Mouse (Mus musculus) thymus, adult 2 months (tissue): ENCODE measurements around the gene Shisa6. TPM values are rescaled to one million over a fixed set of nuclear protein-coding genes. Genes with fewer than 3 reads are reported as not detected.

Source experiments
- DNase-seq: peaks from one replicate; pipeline ENCODE4 v3.0.0; 2021
- H3K27ac ChIP-seq: fragments of 200-500 bp; 2 replicates; pipeline ENCODE4 v1.5.1; 2012; ENCODE audit warnings: low read length, control low read depth; ENCODE audit not compliant: control insufficient read depth, insufficient read depth
- H3K27me3 ChIP-seq: fragments of 200-500 bp; 2 replicates; pipeline ENCODE4 v1.6.1; 2012; ENCODE audit warnings: mild to moderate bottlenecking, low read length, moderate library complexity, mixed read lengths; ENCODE audit not compliant: control insufficient read depth, insufficient read depth
- H3K36me3 ChIP-seq: fragments of 200-500 bp; 2 replicates; pipeline ENCODE4 v1.6.1; 2012; ENCODE audit warnings: mild to moderate bottlenecking, low read length, moderate library complexity; ENCODE audit not compliant: control insufficient read depth, insufficient read depth
- H3K4me1 ChIP-seq: fragments of 200-500 bp; replicated peaks from 2 replicates; pipeline ENCODE4 v1.6.1; 2012; ENCODE audit warnings: low read length; ENCODE audit not compliant: control insufficient read depth, insufficient read depth
- H3K4me3 ChIP-seq: fragments of 200-500 bp; 2 replicates; pipeline ENCODE4 v1.5.1; 2012; ENCODE audit warnings: mild to moderate bottlenecking, low read length, control low read depth, moderate library complexity; ENCODE audit not compliant: control insufficient read depth, insufficient read depth
- CTCF ChIP-seq: fragments of 200-500 bp; IDR thresholded peaks from 2 replicates; pipeline ENCODE4 v1.5.1; 2012; ENCODE audit warnings: mild to moderate bottlenecking, control low read depth, low read length, moderate library complexity, borderline replicate concordance; ENCODE audit not compliant: control insufficient read depth, poor library complexity, insufficient read depth; ENCODE audit errors: extremely low read depth
- POLR2A ChIP-seq: fragments of 200-500 bp; IDR thresholded peaks from 2 replicates; pipeline ENCODE4 v1.6.1; 2012; ENCODE audit warnings: mild to moderate bottlenecking, low read length, control low read depth, moderate library complexity; ENCODE audit not compliant: control insufficient read depth, poor library complexity, insufficient read depth; ENCODE audit errors: extremely low read depth
- WGBS: fragments of 180-500 bp; shearing (Covaris S2); methylation state at CpG from one replicate; pipeline ENCODE4 v1.1.7; 2018; 5-methylcytosine and 5-hydroxymethylcytosine counted together
- polyA plus RNA-seq: library from polyadenylated mRNA; depleted of rRNA; stranded (reverse); fragments of >200 nt; gene quantifications from 2 replicates; pipeline ENCODE4 v1.2.3, GENCODE M21; 2012

The Shisa6 gene
- polyA plus RNA-seq, 1 experiment: 1.8 TPM

DNA sequence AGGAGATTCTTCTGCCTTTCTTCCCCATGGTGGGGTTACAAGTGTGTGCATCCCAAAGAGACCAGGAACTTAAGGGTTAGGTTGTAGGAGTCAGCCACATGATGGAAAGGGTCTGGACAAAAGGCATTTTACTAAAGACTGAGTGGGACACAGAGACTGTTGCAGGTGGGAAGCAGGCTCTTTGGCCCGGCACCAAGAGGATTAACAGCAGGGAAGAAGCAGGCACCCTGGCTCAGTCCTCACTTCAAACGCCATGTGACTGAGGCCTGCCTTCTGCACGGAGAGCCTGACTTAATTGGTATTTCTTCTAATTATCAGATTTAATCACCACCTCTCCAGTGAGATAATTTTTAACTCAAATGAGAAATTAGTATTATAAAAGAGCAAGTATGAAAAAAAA, 258.7 kb downstream of the Shisa6 start:
- Histone ChIP-seq H3K4me1 (no peaks in the 10 kb centered on the region), H3K4me3 (no peak overlapping the region), H3K27ac (no peak overlapping the region), H3K27me3 (no peaks in the 10 kb centered on the region), H3K36me3 (no peaks in the 10 kb centered on the region)
- no peak for TF ChIP-seq CTCF
- TF ChIP-seq POLR2A: no peak
- WGBS: 73% methylated on average over 3 of the region's 3 CpGs
- DNase-seq: no peak

DNA sequence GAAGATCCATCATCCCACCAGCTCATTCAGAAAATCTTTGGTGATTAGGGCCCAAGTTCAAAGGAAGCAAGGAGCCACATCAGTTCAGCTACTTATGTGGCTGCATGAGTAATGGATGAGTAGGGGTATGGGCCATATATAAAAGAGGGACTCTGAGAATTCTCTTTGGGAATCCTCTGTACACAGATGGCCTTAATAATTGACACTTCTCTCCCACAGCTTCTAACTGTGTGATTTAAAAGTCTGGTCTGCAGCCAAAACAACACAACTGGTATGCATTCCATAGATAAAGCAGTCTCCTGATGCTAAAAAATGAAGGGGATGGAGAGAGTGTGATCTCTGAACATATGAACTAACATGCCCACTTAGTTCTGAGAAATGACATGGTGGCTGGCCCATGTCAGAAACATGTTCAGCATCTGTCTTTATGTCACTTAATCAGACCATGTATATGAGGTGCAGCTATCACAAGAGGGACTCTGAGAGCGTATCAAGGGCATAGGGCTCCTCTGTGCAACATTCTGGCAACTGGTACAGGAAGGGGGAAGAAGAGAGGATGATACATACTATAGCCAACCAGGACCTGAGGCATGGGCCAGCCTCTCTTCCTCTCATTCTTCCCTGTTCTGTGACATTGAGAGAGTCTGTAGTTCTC, 260.3 kb downstream of the Shisa6 start:
- 65% methylated on average over 1 of the region's 1 CpGs for WGBS
- DNase-seq: no peak
- H3K4me3 ChIP-seq: no peak overlapping the region
- H3K4me1 ChIP-seq: no peaks in the 10 kb centered on the region
- TF ChIP-seq POLR2A: no peak
- TF ChIP-seq CTCF: no peak
- no peaks in the 10 kb centered on the region for H3K36me3 ChIP-seq
- H3K27me3 ChIP-seq: no peaks in the 10 kb centered on the region
- no peak overlapping the region for H3K27ac ChIP-seq

DNA sequence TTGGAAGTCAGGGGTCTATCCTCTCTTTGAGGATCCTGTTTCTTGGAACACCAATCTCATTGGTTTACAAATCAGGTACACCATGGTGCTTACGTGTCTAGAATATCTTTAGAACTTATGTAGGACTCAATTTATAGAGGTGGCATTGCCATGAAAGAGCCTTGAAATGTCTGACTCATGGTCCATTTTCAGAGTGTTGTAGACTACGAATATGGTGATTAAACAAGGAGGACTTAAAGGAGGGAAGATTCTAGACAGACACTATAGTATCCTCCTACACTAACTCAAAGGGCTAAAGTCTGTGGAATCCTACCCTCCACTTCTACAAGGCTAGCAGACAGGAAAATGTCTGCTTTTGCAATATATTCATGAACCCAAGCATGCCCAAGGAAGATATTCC, 265.6 kb downstream of the Shisa6 start:
- 89% methylated on average over 2 of the region's 2 CpGs for WGBS
- no peaks in the 10 kb centered on the region for H3K36me3 ChIP-seq
- H3K27me3 ChIP-seq: no peaks in the 10 kb centered on the region
- no peak for TF ChIP-seq POLR2A
- no peak for TF ChIP-seq CTCF
- DNase-seq: no peak
- H3K4me1 ChIP-seq: no peaks in the 10 kb centered on the region
- H3K4me3 ChIP-seq: no peak overlapping the region
- H3K27ac ChIP-seq: no peak overlapping the region

DNA sequence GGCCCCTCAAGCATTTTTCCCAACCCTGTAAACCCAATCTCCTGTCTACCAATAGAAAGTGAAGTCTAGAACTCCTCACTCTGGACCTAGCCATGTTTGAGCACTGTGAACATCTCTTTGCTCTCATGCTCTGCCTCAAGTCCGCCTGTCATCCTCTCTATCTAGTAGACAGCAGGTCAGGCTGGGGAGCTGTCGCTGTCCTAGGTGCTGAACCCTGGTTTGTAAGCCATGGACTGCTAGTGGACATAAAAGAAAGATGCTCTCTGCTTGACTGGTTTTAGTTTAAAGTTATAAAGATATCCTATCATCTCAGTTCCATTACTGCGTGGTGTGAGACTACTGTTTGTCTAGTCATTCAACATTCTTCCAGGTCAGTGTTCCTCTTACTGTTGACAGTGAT, 266.9 kb downstream of the Shisa6 start:
- Histone ChIP-seq H3K27ac (no peak overlapping the region), H3K36me3 (no peaks in the 10 kb centered on the region), H3K4me3 (no peak overlapping the region), H3K27me3 (no peaks in the 10 kb centered on the region), H3K4me1 (no peaks in the 10 kb centered on the region)
- WGBS: 21% methylated on average over 3 of the region's 3 CpGs
- TF ChIP-seq CTCF (no peak), POLR2A (no peak)
- DNase-seq: no peak

DNA sequence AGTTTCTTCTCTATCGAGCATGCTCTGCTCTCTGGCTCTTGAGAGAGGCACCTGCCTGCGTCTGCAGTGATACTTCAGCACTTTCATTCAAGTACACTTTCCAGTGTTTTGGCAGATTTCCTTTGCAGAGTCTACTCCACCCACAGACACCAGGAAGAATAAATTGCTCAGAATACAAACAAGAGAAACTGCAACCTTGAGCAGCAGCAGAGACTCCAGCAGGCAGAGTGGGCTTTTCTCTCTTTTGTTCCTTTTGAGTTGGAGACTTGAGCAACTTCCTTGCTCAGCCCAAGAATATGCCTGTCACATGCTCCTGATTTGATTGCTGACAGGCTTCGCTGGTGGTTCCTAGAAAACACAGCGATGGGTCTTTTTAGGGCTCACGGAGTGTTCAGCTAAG, 278.6 kb downstream of the Shisa6 start:
- 88% methylated on average over 5 of the region's 5 CpGs for WGBS
- Histone ChIP-seq H3K27me3 (no peaks in the 10 kb centered on the region), H3K4me3 (no peak overlapping the region), H3K36me3 (no peaks in the 10 kb centered on the region), H3K27ac (no peak overlapping the region), H3K4me1 (no peaks in the 10 kb centered on the region)
- no peak for TF ChIP-seq POLR2A
- no peak for TF ChIP-seq CTCF
- DNase-seq: no peak

DNA sequence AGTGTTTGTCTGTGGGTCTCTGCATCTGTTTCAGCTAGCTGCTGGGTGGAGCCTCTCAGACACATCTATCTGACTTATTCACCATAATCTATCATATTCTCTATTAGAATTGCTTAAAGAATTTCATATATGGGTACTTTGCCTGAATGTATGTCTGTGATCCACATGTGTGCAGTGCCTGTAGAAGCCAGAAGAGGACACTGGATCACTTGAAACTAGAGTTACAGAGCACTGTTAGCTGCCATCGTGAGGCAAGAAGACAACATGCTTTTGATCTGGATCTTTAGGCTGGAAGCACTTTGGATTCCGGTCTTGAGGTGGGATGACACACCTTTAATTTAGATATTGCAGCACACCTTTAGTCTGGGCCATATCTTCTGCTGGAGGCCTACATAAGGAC, 289.2 kb downstream of the Shisa6 start:
- WGBS: 68% methylated on average over 2 of the region's 2 CpGs
- Histone ChIP-seq H3K4me1 (no peaks in the 10 kb centered on the region), H3K36me3 (no peaks in the 10 kb centered on the region), H3K27ac (no peak overlapping the region), H3K27me3 (no peaks in the 10 kb centered on the region), H3K4me3 (no peak overlapping the region)
- TF ChIP-seq POLR2A (no peak), CTCF (no peak)
- no peak for DNase-seq

DNA sequence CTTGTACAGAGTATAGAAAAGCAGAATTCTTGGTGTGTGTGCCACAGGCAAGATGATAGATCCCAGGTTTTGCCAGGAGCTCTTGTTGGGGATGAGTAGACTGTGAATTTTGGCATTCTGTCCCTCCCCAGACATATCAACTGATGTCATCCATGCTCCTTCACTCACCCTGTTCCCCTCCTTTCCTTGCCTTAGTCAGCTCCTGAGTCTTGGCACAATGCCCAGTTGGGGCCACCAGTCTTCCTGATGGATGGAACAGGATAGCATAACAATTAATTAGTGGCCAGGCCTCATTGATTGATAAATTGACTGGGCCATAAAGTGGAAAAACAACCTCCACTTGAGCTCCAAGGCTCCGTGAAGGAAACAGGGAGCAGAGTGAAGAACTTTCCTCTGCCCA, 292.9 kb downstream of the Shisa6 start:
- WGBS: 43% methylated on average over 1 of the region's 1 CpGs
- no peaks in the 10 kb centered on the region for H3K36me3 ChIP-seq
- H3K27me3 ChIP-seq: no peaks in the 10 kb centered on the region
- H3K4me3 ChIP-seq: no peak overlapping the region
- H3K27ac ChIP-seq: no peak overlapping the region
- H3K4me1 ChIP-seq: no peaks in the 10 kb centered on the region
- no peak for DNase-seq
- TF ChIP-seq CTCF: no peak
- no peak for TF ChIP-seq POLR2A
